Mouse (Mus musculus): ENCODE results near the gene Trafd1.

GRCm38 (mm10) chr5:121383857-121384756 lies 1.3 kb downstream of the Trafd1 start:
- no peak for TF ChIP-seq MYOD1 (IDR thresholded peaks at IDR 0.05; ENCODE audit: control insufficient read depth in 1 of 3, insufficient read length in 2 of 3, low read depth in 2 of 3)
- TF ChIP-seq MAX (IDR thresholded peaks at IDR 0.05; ENCODE audit: low read depth), result no peak
